Mouse (Mus musculus): Measurements from ENCODE around the gene Tars2. TPM values are rescaled to one million over a fixed set of nuclear protein-coding genes. Genes with fewer than 3 reads are reported as not detected.
"Not testable (repeated sequence)": the region's sequence is repeated elsewhere in the genome, so short reads cannot be mapped to it uniquely, and the experiment has no call there.

Tars2 gene
- 10 to 100 TPM; 38.0 to 38.7 TPM for total RNA-seq (2021)

- intact Hi-C loops (cut with DNase I): no loop called here
- DNase-seq (ENCODE audit: extremely low spot score in 1 of 2, low spot score in 2 of 2): no peak
Measured at GRCm38 (mm10) chr3:95760106-95760505, at the start of gene Tars2. Tars2 (minus strand) TSS chr3:95760206.

GRCm38 (mm10) chr3:95808384-95808783, 48.4 kb upstream of the Tars2 start:
- intact Hi-C loops (cut with DNase I): no loop called here
- DNase-seq (ENCODE audit: extremely low spot score in 1 of 2, low spot score in 2 of 2): no peak

- DNase-seq (ENCODE audit: extremely low spot score in 1 of 2, low spot score in 2 of 2); intact Hi-C loops (cut with DNase I): not testable (repeated sequence)
Measured at GRCm38 (mm10) chr3:95807630-95808029, 47.6 kb upstream of the Tars2 start.

GRCm38 (mm10) chr3:95806677-95807076, 46.7 kb upstream of the Tars2 start:
- no peak for DNase-seq (ENCODE audit: extremely low spot score in 1 of 2, low spot score in 2 of 2)
- intact Hi-C loops (cut with DNase I): no loop called here

GRCm38 (mm10) chr3:95803851-95804250, 43.8 kb upstream of the Tars2 start:
- intact Hi-C loops (cut with DNase I): no loop called here
- DNase-seq (ENCODE audit: extremely low spot score in 1 of 2, low spot score in 2 of 2): no peak

GRCm38 (mm10) chr3:95798756-95799155, 38.8 kb upstream of the Tars2 start:
- DNase-seq (ENCODE audit: extremely low spot score in 1 of 2, low spot score in 2 of 2): no peak
- intact Hi-C loops (cut with DNase I): no loop called here

- intact Hi-C loops (cut with DNase I): no loop called here
- no peak for DNase-seq (ENCODE audit: extremely low spot score in 1 of 2, low spot score in 2 of 2)
Measured at GRCm38 (mm10) chr3:95794299-95794698, 34.3 kb upstream of the Tars2 start.

GRCm38 (mm10) chr3:95793662-95794061, 33.7 kb upstream of the Tars2 start:
- no peak for DNase-seq (ENCODE audit: extremely low spot score in 1 of 2, low spot score in 2 of 2)
- intact Hi-C loops (cut with DNase I): no loop called here

- intact Hi-C loops (cut with DNase I): no loop called here
- DNase-seq (ENCODE audit: extremely low spot score in 1 of 2, low spot score in 2 of 2): no peak
Measured at GRCm38 (mm10) chr3:95785501-95785900, 25.5 kb upstream of the Tars2 start.

GRCm38 (mm10) chr3:95771985-95772384, 12.0 kb upstream of the Tars2 start:
- intact Hi-C loops (cut with DNase I): loop anchor here (5.0 kb wide), 2 partner anchors 60 to 75 kb away; no protein-coding TSS in a partner anchor
- DNase-seq (ENCODE audit: extremely low spot score in 1 of 2, low spot score in 2 of 2): no peak

GRCm38 (mm10) chr3:95765534-95765933, 5.5 kb upstream of the Tars2 start:
- intact Hi-C loops (cut with DNase I): no loop called here
- no peak for DNase-seq (ENCODE audit: extremely low spot score in 1 of 2, low spot score in 2 of 2)

- intact Hi-C loops (cut with DNase I): no loop called here
- DNase-seq (ENCODE audit: extremely low spot score in 1 of 2, low spot score in 2 of 2): no peak
Measured at GRCm38 (mm10) chr3:95763811-95764210, 3.8 kb upstream of the Tars2 start.

- no peak for DNase-seq (ENCODE audit: extremely low spot score in 1 of 2, low spot score in 2 of 2)
- intact Hi-C loops (cut with DNase I): no loop called here
Measured at GRCm38 (mm10) chr3:95762961-95763360, 3.0 kb upstream of the Tars2 start.

- intact Hi-C loops (cut with DNase I): no loop called here
Measured at GRCm38 (mm10) chr3:95761771-95762170, 1.8 kb upstream of the Tars2 start.

GRCm38 (mm10) chr3:95760656-95761055, 650 bp upstream of the Tars2 start:
- intact Hi-C loops (cut with DNase I): no loop called here

More at GRCm38 (mm10) chr3:95761771-95762170, 1.8 kb upstream of the Tars2 start:
- DNase-seq (ENCODE audit: extremely low spot score in 1 of 2, low spot score in 2 of 2): peak in 1 of 2 experiments; percentile 3

GRCm38 (mm10) chr3:95758467-95759218, 1.4 kb downstream of the Tars2 start:
- DNase-seq (ENCODE audit: extremely low spot score in 1 of 2, low spot score in 2 of 2): peak in 1 of 2 experiments; percentile 2
- intact Hi-C loops (cut with DNase I): loop anchor here (10.0 kb wide), 1 partner anchor 244 kb away; no protein-coding TSS in a partner anchor

More at GRCm38 (mm10) chr3:95760656-95761055, 650 bp upstream of the Tars2 start:
- no peak for DNase-seq (ENCODE audit: extremely low spot score in 1 of 2, low spot score in 2 of 2)

- intact Hi-C loops (cut with DNase I): loop anchor here (10.0 kb wide), 1 partner anchor 242 kb away; no protein-coding TSS in a partner anchor
- DNase-seq (ENCODE audit: extremely low spot score in 1 of 2, low spot score in 2 of 2): no peak
Measured at GRCm38 (mm10) chr3:95756808-95757207, 3.2 kb downstream of the Tars2 start.

GRCm38 (mm10) chr3:95754345-95755206, 5.4 kb downstream of the Tars2 start:
- intact Hi-C loops (cut with DNase I): loop anchor here (10.0 kb wide), 1 partner anchor 240 kb away; no protein-coding TSS in a partner anchor
- DNase-seq (ENCODE audit: extremely low spot score in 1 of 2, low spot score in 2 of 2): peak; percentile 95 to 97

- DNase-seq (ENCODE audit: extremely low spot score in 1 of 2, low spot score in 2 of 2): no peak
- intact Hi-C loops (cut with DNase I): loop anchor here (10.0 kb wide), 1 partner anchor 238 kb away; no protein-coding TSS in a partner anchor
Measured at GRCm38 (mm10) chr3:95752935-95753334, 7.1 kb downstream of the Tars2 start.

Measured in left cerebral cortex, postnatal 10 days (tissue).